Mouse (Mus musculus) heart, embryonic 16.5 days (tissue): ENCODE data around the gene Pqlc2. TPM values are rescaled to one million over a fixed set of nuclear protein-coding genes. Genes with fewer than 3 reads are reported as not detected.

Experiments
- ATAC-seq: fragments of 200-750 bp; cut with Nextera tagmentation; replicated peaks from 2 replicates; pipeline ENCODE4 v1.8.0; 2017; ENCODE audit warnings: moderate number of reproducible peaks; ENCODE audit not compliant: insufficient read depth, low FRiP score; ENCODE audit errors: extremely low read depth
- H3K27ac ChIP-seq: fragments of 300-500 bp; sonication (generic); 2 replicates; pipeline ENCODE4 v1.5.1; 2014; ENCODE audit warnings: mild to moderate bottlenecking, low read length, control low read depth, moderate library complexity
- H3K27me3 ChIP-seq: fragments of 300-500 bp; sonication (generic); 2 replicates; pipeline ENCODE4 v1.6.1; 2014; ENCODE audit warnings: low read length, mixed read lengths; ENCODE audit not compliant: control insufficient read depth, insufficient read depth
- H3K36me3 ChIP-seq: fragments of 300-500 bp; sonication (generic); 2 replicates; pipeline ENCODE4 v1.6.1; 2014; ENCODE audit not compliant: control insufficient read depth, insufficient read depth
- H3K4me1 ChIP-seq: fragments of 300-500 bp; sonication (generic); 2 replicates; pipeline ENCODE4 v1.6.1; 2014; ENCODE audit warnings: low read length, mixed read lengths; ENCODE audit not compliant: control insufficient read depth, insufficient read depth
- H3K4me2 ChIP-seq: fragments of 300-500 bp; sonication (generic); 2 replicates; pipeline ENCODE4 v1.6.1; 2014; ENCODE audit warnings: low read depth, mild to moderate bottlenecking, control low read depth, low read length
- H3K4me3 ChIP-seq: fragments of 300-500 bp; sonication (generic); 2 replicates; pipeline ENCODE4 v1.5.1; 2014; ENCODE audit warnings: mild to moderate bottlenecking, control low read depth, low read length
- H3K9ac ChIP-seq: fragments of 300-500 bp; sonication (generic); 2 replicates; pipeline ENCODE4 v1.6.1; 2014; ENCODE audit warnings: low read length, control low read depth
- H3K9me3 ChIP-seq: fragments of 300-500 bp; sonication (generic); replicated peaks from 2 replicates; pipeline ENCODE4 v1.6.1; 2016; ENCODE audit warnings: low read length; ENCODE audit not compliant: control insufficient read depth
- WGBS: fragments of 180-500 bp; shearing (Covaris S2); extraction: QIAGEN DNeasy Blood & Tissue Kit; methylation state at CpG from one replicate; pipeline ENCODE4 v1.1.7; 2014; 5-methylcytosine and 5-hydroxymethylcytosine counted together
- polyA plus RNA-seq: library from polyadenylated mRNA; unstranded; fragments of >200 nt; fragmentation: Nextera tagmentation; extraction: Ambion mirVana; gene quantifications from 2 replicates; pipeline ENCODE4 v1.2.1, GENCODE M21; 2015

Pqlc2 gene
- polyA plus RNA-seq = 8.9 and 9.3 TPM in 2 replicates

- under 1% methylated on average over 62 of the region's 63 CpGs for WGBS
- Histone ChIP-seq H3K4me3 (peak within 1 kb of the TSS; percentile 93), H3K36me3 (0 out of 2 replicates have a peak, but pooled peaks cover 6% of the 10 kb centered on the region), H3K27ac (peak within 1 kb of the TSS; percentile 73), H3K4me2 (peak within 1 kb of the TSS; percentile 99), H3K9me3 (no peaks in the 10 kb centered on the region), H3K27me3 (peaks cover 2% of the 10 kb centered on the region; the same call in 1 of the 2 replicates), H3K9ac (peak within 1 kb of the TSS; percentile 96), H3K4me1 (peaks cover 17% of the 10 kb centered on the region)
- ATAC-seq = peak; percentile 93
Observed at GRCm38 (mm10) chr4:139310171-139310898, at the start of gene Pqlc2, which contains the start of gene Akr7a5. Gene Pqlc2, minus strand, starts transcription at chr4:139310708. Gene Akr7a5, plus strand, starts transcription at chr4:139310744.

GRCm38 (mm10) chr4:139357211-139357610 is 46.7 kb upstream of the Pqlc2 start:
- Histone ChIP-seq H3K9me3 (no peaks in the 10 kb centered on the region), H3K36me3 (peaks cover 48% of the 10 kb centered on the region), H3K4me3 (no peak overlapping the region), H3K9ac (no peak overlapping the region), H3K27me3 (no peaks in the 10 kb centered on the region), H3K4me2 (no peak overlapping the region), H3K4me1 (peaks cover 4% of the 10 kb centered on the region; the same call in 1 of the 2 replicates), H3K27ac (no peak overlapping the region)
- no peak for ATAC-seq
- WGBS = 90% methylated on average over 3 of the region's 3 CpGs

DNA sequence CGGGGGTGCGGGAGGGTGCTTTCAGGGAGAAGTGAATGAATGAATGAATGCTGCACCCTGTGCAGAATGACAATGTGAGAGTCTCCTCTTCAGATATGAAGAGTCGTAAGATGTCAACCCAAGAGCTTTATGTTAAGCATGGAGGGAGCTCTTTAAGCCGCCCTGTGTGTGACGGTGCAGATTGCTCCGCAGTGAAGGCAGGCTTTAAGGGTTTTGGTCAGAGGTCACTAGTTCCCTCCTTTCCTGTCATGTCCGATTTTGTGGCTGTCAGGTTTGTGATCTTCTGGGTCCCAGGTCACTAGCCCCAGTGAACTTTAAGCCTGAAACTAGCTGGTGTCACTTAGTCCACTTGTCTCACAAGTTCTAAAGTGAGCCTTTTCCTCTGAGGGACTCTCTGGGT is 42.3 kb upstream of the Pqlc2 start:
- 2% methylated on average over 7 of the region's 7 CpGs for WGBS
- no peaks in the 10 kb centered on the region for H3K27me3 ChIP-seq
- peak overlapping the region; percentile 95 for H3K9ac ChIP-seq
- peak overlapping the region; percentile 98 for H3K4me2 ChIP-seq
- peaks cover 17% of the 10 kb centered on the region for H3K4me1 ChIP-seq
- H3K9me3 ChIP-seq = no peaks in the 10 kb centered on the region
- peaks cover 18% of the 10 kb centered on the region for H3K36me3 ChIP-seq
- H3K4me3 ChIP-seq = peak overlapping the region; percentile 90
- ATAC-seq = peak; percentile 15; the same call in 1 of the 2 replicates
- H3K27ac ChIP-seq = peak overlapping the region; percentile 97

DNA sequence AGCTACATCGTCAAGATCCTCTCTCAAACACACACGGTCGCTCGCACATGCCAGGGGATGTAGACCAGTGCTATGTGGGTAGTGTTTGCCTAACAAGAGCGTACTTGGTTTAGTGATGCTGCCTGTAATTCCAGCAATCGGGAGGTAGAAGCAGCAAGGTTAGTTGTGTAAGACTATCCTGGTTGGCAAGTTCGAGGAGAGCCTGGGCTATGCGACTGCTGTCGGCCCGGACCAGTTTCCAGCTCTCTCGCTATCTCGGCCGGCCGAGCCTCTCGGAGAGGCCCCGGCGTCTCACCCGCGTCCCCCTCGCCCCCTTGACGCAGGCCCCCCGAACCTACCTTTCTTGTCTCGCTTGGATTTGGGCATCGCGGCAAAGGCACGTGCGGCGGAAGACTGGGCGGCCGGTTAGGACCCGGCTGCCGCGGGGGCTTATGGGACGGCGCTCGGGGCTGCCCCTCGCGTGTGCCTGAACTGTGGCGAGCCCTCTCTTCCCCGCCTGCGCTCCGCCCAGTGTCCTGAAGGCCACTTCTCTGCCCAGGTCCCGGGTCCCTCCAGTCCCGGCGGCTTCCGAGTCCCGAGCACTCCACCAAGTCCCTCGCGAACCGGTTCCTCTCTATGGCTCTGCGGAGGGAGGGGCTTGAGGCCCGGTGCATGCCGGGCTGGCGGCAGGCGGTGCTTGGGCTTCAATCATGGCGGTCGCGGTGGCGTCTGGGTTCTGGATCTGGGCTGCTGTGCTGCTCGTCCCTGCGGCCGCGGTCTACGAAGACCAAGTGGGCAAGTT is 41.6 kb upstream of the Pqlc2 start, which contains the start of the genes Mrto4, Emc1 and Ubr4:
Gene Mrto4 (minus strand): TSS at position 646 of the 781 bp plus-strand sequence.
Gene Emc1 (plus strand): TSS at position 657 of the 781 bp plus-strand sequence.
Gene Ubr4 (plus strand): TSS at position 679 of the 781 bp plus-strand sequence.
- H3K36me3 ChIP-seq = peaks cover 16% of the 10 kb centered on the region

DNA sequence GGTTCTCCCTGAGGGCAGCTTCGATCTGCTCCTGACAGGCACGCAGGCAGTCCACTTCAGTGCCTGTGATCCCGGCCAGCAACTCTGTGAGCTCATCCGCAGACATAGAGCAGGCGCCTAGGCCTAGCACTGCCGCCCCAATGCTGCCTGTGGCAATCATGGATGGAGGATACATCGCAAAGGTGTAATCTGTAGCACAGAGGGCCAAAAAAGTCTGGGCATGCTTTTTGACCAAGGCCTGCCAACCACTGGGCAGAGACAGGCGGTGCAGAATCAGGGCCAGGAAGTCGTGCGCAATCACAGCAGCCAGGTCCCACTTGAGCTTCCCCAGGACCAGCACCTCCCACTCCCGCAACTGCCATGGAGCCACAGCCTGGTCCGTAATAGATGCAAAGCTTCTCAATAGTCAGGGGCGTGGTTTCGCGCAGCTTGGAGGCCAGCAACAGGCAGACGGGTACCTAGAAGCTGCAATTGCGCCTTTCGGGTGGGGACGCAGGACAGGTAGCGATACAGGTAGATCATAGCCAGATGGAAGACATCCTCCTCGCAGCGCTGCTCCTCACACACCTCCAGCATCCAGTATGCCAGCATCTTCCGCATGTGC is 35.0 kb upstream of the Pqlc2 start:
- 83% methylated on average over 23 of the region's 23 CpGs for WGBS
- peaks cover 16% of the 10 kb centered on the region for H3K36me3 ChIP-seq
- no peak for ATAC-seq

More for the DNA sequence above, 41.6 kb upstream of the Pqlc2 start, which contains the start of the genes Mrto4, Emc1 and Ubr4:
- peak within 1 kb of the TSS; percentile 95 for H3K9ac ChIP-seq
- no peaks in the 10 kb centered on the region for H3K27me3 ChIP-seq
- ATAC-seq = peak; percentile 92
- peak within 1 kb of the TSS; percentile 90 for H3K4me3 ChIP-seq
- H3K9me3 ChIP-seq = no peaks in the 10 kb centered on the region
- peak within 1 kb of the TSS; percentile 98 for H3K4me2 ChIP-seq
- peaks cover 17% of the 10 kb centered on the region for H3K4me1 ChIP-seq
- peak within 1 kb of the TSS; percentile 97 for H3K27ac ChIP-seq
- under 1% methylated on average over 64 of the region's 64 CpGs for WGBS

GRCm38 (mm10) chr4:139343718-139344117 is 33.2 kb upstream of the Pqlc2 start:
- H3K36me3 ChIP-seq = peaks cover 10% of the 10 kb centered on the region
- no peaks in the 10 kb centered on the region for H3K4me1 ChIP-seq
- H3K4me2 ChIP-seq = no peak overlapping the region
- H3K9ac ChIP-seq = 0 out of 2 replicates have a peak overlapping the region, but pooled peaks have one; percentile 21
- H3K27me3 ChIP-seq = no peaks in the 10 kb centered on the region
- no peak overlapping the region for H3K27ac ChIP-seq
- no peaks in the 10 kb centered on the region for H3K9me3 ChIP-seq
- 40% methylated on average over 5 of the region's 5 CpGs for WGBS
- H3K4me3 ChIP-seq = no peak overlapping the region
- ATAC-seq = no peak

More for the DNA sequence above, 35.0 kb upstream of the Pqlc2 start:
- Histone ChIP-seq H3K27ac (no peak overlapping the region), H3K4me3 (no peak overlapping the region), H3K9ac (no peak overlapping the region), H3K9me3 (no peaks in the 10 kb centered on the region), H3K27me3 (no peaks in the 10 kb centered on the region), H3K4me1 (peaks cover 2% of the 10 kb centered on the region; the same call in 1 of the 2 replicates), H3K4me2 (no peak overlapping the region)

DNA sequence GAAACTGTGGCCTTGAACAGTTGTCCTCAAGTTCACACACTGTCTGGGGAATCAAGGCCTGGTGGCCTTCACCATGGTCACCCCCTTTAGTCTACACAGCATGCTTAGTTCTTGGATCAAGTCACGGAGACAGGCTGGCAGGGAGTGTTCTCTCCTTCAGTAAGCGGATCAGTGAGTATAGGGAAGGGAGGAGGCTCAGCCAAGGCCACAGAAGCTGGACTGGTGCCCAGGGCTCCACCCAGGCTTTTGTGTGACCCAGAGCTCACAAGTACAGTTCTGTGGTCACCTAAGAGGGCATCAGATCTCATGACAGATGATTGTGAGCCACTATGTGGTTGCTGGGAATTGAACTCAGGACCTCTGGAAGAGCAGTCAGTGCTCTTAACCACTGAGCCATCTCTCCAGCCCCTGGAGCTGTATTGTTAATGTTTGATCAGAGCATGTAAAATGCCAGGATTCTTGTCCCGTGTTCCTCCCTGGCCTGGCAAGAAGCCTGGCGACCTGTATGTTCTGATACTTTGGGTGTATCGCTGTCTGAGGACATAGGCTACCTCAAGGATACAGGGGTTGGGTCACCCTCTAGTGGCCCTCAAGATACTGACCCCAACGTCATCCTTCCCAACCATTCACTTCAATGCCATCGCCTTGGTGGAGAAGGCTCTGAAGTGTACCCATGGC is 31.2 kb upstream of the Pqlc2 start:
- 70% methylated on average over 7 of the region's 7 CpGs for WGBS
- no peak overlapping the region for H3K4me3 ChIP-seq
- H3K4me1 ChIP-seq = no peaks in the 10 kb centered on the region
- no peaks in the 10 kb centered on the region for H3K36me3 ChIP-seq
- ATAC-seq = no peak
- no peak overlapping the region for H3K27ac ChIP-seq
- H3K9ac ChIP-seq = no peak overlapping the region
- 0 out of 2 replicates have a peak, but pooled peaks cover 2% of the 10 kb centered on the region for H3K27me3 ChIP-seq
- no peak overlapping the region for H3K4me2 ChIP-seq
- no peaks in the 10 kb centered on the region for H3K9me3 ChIP-seq

DNA sequence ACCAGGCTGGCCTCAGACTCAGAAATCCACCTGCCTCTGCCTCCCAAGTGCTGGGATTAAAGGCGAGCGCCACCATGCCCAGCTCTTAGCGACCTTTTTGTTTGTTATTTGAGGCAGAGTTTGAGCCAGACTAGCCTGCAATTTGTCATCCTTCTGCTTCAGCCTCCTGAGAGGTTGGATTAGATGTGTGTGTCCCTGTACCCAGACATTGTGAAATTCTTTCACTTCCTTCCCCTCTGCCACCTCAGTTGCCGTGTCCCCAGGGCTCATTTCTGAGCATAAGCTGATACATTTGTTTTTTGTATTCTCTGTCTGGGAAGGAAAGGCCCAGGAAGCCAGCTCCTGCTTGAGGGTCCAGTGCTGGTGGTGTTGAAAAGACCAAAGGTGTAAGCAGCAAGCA is 30.3 kb upstream of the Pqlc2 start:
- Histone ChIP-seq H3K36me3 (no peaks in the 10 kb centered on the region), H3K4me2 (no peak overlapping the region), H3K27me3 (0 out of 2 replicates have a peak, but pooled peaks cover 2% of the 10 kb centered on the region), H3K4me1 (no peaks in the 10 kb centered on the region), H3K27ac (no peak overlapping the region), H3K9ac (no peak overlapping the region), H3K9me3 (no peaks in the 10 kb centered on the region), H3K4me3 (no peak overlapping the region)
- WGBS = 78% methylated on average over 4 of the region's 4 CpGs
- no peak for ATAC-seq
